Mouse (Mus musculus) megakaryocyte, embryonic 14.5 days (primary cell): Measurements from ENCODE around the gene Magi2.

Experiments used
- FLI1 ChIP-seq: IDR thresholded peaks from 2 replicates; pipeline ENCODE4 v1.6.1; 2012; ENCODE audit warnings: low read length, inconsistent platforms, mixed read lengths
- GATA1 ChIP-seq: IDR thresholded peaks from 3 replicates; pipeline ENCODE4 v1.6.1; 2012; ENCODE audit warnings: mixed read lengths, low read length, inconsistent platforms, borderline replicate concordance

DNA sequence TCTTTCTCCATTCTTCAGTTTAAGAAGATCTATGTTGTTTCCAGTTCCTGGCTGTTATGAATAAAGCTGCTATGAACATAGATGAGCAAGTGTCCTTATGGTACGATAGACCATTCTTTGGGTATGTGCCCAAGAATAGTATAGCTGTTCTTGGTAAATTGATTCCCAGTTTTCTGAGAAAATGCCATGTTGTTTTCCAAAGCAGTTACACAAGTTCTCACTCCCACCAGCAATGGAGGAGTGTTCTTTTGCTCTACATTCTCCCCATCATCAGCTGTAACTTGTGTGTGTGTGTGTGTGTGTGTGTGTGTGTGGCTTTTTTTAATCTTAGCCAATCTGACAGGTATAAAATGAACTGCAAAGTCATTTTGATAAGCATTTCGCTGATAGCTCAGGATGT, 595.7 kb downstream of the Magi2 start:
- TF ChIP-seq GATA1 (no peak), FLI1 (no peak)
